Mouse (Mus musculus) left cerebral cortex, adult 2 months (tissue): Measurements from ENCODE around the gene Pitpnc1. TPM values are rescaled to one million over a fixed set of nuclear protein-coding genes. Genes with fewer than 3 reads are reported as not detected.

Experiments used
- DNase-seq, 2 experiments: peaks; one replicate each; pipeline ENCODE4 v3.0.0; 2021 to 2022; ENCODE audit warnings: low spot score in 2 of 2, mixed read lengths in 1 of 2; ENCODE audit errors: extremely low spot score in 1 of 2
- H3K27ac ChIP-seq: fragments of 200-600 bp; 2 replicates; pipeline ENCODE4 v1.8.1; 2022
- H3K4me3 ChIP-seq: fragments of 200-600 bp; 2 replicates; pipeline ENCODE4 v1.8.1; 2022
- CTCF ChIP-seq: fragments of 200-600 bp; IDR thresholded peaks from 2 replicates; pipeline ENCODE4 v1.8.1; 2022; ENCODE audit warnings: antibody characterized with exemption, mild to moderate bottlenecking, moderate library complexity
- intact Hi-C: fragments of 180-260 bp; cut with DNase I; formaldehyde crosslinking; loops from one replicate; pipeline ENCODE4 v1.15.1; 2025
- total RNA-seq, 2 experiments: library from RNA; stranded (reverse); gene quantifications; 2 replicates each; pipeline ENCODE4 v1.2.3; 2021

Pitpnc1 gene
- total RNA-seq, 2 experiments from 2014 or later: 54.5 to 55.2 TPM

GRCm38 (mm10) chr11:107251460-107251859, 219.0 kb downstream of the Pitpnc1 start:
- intact Hi-C loops: no loop called here

DNA sequence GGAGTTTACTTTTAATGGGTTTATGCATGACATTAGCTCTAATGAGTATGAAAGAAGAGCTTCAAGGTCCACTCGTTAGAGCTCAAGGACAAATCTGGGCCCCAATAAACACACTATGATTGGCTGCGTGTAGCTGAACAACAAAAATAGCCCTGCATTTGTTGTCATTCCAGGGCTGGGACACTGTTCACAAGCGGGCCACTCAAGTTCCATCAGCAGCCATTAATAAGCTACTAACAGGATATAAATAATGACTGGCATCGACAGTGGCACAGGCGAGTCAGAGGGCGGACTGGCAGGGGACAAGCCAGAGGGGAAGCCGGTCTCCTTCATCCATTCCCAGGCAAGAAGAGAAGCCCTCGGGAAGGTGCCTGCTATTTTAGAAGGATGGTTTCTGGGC, 219.6 kb downstream of the Pitpnc1 start:
- no peak for TF ChIP-seq CTCF
- Histone ChIP-seq H3K27ac (no peak overlapping the region), H3K4me3 (no peak overlapping the region)
- no peak for DNase-seq
- intact Hi-C loops: no loop called here

More at GRCm38 (mm10) chr11:107251460-107251859, 219.0 kb downstream of the Pitpnc1 start:
- H3K4me3 ChIP-seq: no peak overlapping the region
- no peak for DNase-seq
- peak; percentile 12 for TF ChIP-seq CTCF
- H3K27ac ChIP-seq: no peak overlapping the region

GRCm38 (mm10) chr11:107248753-107249152, 221.7 kb downstream of the Pitpnc1 start:
- H3K27ac ChIP-seq: no peak overlapping the region

GRCm38 (mm10) chr11:107245657-107246056, 224.8 kb downstream of the Pitpnc1 start:
- Histone ChIP-seq H3K4me3 (no peak overlapping the region), H3K27ac (no peak overlapping the region)
- DNase-seq: no peak
- no peak; the same call in 1 of the 2 replicates for TF ChIP-seq CTCF
- intact Hi-C loops: no loop called here

More at GRCm38 (mm10) chr11:107248753-107249152, 221.7 kb downstream of the Pitpnc1 start:
- H3K4me3 ChIP-seq: no peak overlapping the region
- intact Hi-C loops: no loop called here
- TF ChIP-seq CTCF: no peak
- no peak for DNase-seq

DNA sequence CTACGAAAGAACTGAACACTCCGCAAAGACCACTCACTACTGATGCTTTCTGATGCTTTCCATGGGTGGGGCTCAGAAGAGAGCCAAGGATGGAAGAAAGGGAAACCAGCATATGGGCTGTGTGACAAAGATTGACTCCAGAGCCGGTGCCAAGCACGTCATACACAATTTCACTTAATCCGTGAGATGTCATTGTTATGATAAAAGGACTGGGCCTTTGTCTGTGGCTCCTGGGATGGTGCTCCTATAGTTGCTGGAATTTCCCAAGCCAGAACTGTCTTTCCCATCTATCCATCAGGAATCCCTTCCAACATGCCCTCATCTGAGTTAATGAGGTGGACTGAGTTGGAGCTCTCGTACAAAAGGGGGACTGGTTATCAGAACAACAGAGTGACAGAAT, 227.4 kb downstream of the Pitpnc1 start:
- no peak for DNase-seq
- Histone ChIP-seq H3K4me3 (no peak overlapping the region), H3K27ac (no peak overlapping the region)
- TF ChIP-seq CTCF: no peak
- intact Hi-C loops: no loop called here

- TF ChIP-seq CTCF: no peak
- no peak for DNase-seq
- Histone ChIP-seq H3K4me3 (no peak overlapping the region), H3K27ac (no peak overlapping the region)
- intact Hi-C loops: no loop called here
These were observed 228.8 kb downstream of the Pitpnc1 start for GRCm38 (mm10) chr11:107241678-107242077.

- no peak for DNase-seq
- Histone ChIP-seq H3K27ac (no peak overlapping the region), H3K4me3 (no peak overlapping the region)
- no peak for TF ChIP-seq CTCF
- intact Hi-C loops: no loop called here
These were observed 232.0 kb downstream of the Pitpnc1 start for GRCm38 (mm10) chr11:107238506-107238905.

DNA sequence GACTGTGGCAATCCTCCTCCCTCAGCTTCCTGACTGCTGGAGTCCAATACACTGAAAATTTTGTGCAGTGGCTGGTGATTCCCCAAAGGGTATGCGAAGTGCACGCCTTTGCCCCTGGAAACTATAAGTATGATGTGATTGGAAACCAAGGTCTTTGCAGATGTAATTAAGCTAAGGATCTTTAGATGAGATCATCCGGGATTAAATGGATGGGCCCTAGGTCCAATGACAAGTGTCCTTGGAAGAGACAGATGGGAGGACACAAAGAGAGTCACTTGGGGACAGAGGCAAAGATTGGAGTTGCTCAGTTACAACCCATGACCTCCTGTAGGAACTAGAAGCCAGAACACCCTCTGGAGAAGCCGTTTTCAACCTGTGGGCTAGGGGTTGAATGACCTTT, 233.0 kb downstream of the Pitpnc1 start:
- no peak overlapping the region for H3K27ac ChIP-seq
- DNase-seq: no peak
- intact Hi-C loops: no loop called here
- H3K4me3 ChIP-seq: no peak overlapping the region
- TF ChIP-seq CTCF: no peak

GRCm38 (mm10) chr11:107233252-107233890, 237.1 kb downstream of the Pitpnc1 start:
- no peak for DNase-seq
- intact Hi-C loops: no loop called here
- no peak overlapping the region for H3K27ac ChIP-seq
- H3K4me3 ChIP-seq: no peak overlapping the region
- no peak for TF ChIP-seq CTCF

GRCm38 (mm10) chr11:107230128-107230527, 240.4 kb downstream of the Pitpnc1 start:
- no peak for TF ChIP-seq CTCF
- no peak for DNase-seq
- Histone ChIP-seq H3K27ac (no peak overlapping the region), H3K4me3 (no peak overlapping the region)
- intact Hi-C loops: no loop called here

- Histone ChIP-seq H3K4me3 (no peak overlapping the region), H3K27ac (no peak overlapping the region)
- TF ChIP-seq CTCF: no peak
- intact Hi-C loops: no loop called here
- no peak for DNase-seq
These were observed 244.1 kb downstream of the Pitpnc1 start for GRCm38 (mm10) chr11:107226431-107226830.

DNA sequence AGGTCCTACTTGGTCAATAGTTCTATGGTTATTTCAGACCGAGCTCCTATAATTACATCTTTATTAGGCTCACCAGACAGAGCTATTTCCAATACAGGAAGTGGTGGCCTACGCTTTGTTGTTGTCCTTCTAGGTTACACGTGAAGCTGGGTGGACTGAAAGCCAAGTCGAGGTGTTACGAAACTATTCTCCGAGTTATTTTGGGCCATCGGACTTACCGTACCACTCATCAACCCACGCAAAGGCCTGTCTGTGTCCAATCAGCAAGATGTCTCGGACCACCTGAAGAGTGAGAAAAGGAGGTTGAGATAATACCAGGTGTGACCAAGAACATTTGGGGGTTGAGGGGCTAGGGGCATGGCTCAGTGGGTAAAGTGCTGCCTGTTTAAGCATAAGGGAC, 244.5 kb downstream of the Pitpnc1 start:
- H3K4me3 ChIP-seq: no peak overlapping the region
- intact Hi-C loops: no loop called here
- no peak overlapping the region for H3K27ac ChIP-seq
- no peak for DNase-seq
- no peak for TF ChIP-seq CTCF

- intact Hi-C loops: no loop called here
- no peak for DNase-seq
These were observed 245.2 kb downstream of the Pitpnc1 start for GRCm38 (mm10) chr11:107225301-107225700.

More at GRCm38 (mm10) chr11:107225301-107225700, 245.2 kb downstream of the Pitpnc1 start:
- Histone ChIP-seq H3K4me3 (no peak overlapping the region), H3K27ac (no peak overlapping the region)
- TF ChIP-seq CTCF: no peak
